Mouse (Mus musculus): Measurements from ENCODE around the gene Cage1.

Cage1 gene

GRCm38 (mm10) chr13:37966256-37967051 lies 70.4 kb downstream of the Cage1 start:
- no peak for DNase-seq (ENCODE audit: low read depth, low spot score)

GRCm38 (mm10) chr13:37965126-37965914 lies 71.5 kb downstream of the Cage1 start:
- DNase-seq (ENCODE audit: low read depth, low spot score), result peak; percentile 90

- DNase-seq (ENCODE audit: low read depth, low spot score), result no peak
Measured at GRCm38 (mm10) chr13:37964128-37965087, 72.5 kb downstream of the Cage1 start.

- peak; percentile 89 for DNase-seq (ENCODE audit: low read depth, low spot score)
Measured at GRCm38 (mm10) chr13:37963354-37964007, 73.4 kb downstream of the Cage1 start.

GRCm38 (mm10) chr13:37962541-37962940 lies 74.3 kb downstream of the Cage1 start:
- no peak for DNase-seq (ENCODE audit: low read depth, low spot score)

- DNase-seq (ENCODE audit: low read depth, low spot score), result no peak
Measured at GRCm38 (mm10) chr13:37959936-37960335, 76.9 kb downstream of the Cage1 start.

GRCm38 (mm10) chr13:37959239-37959907 lies 77.5 kb downstream of the Cage1 start:
- peak; percentile 43 for DNase-seq (ENCODE audit: low read depth, low spot score)

GRCm38 (mm10) chr13:37958498-37959238 lies 78.2 kb downstream of the Cage1 start:
- no peak for DNase-seq (ENCODE audit: low read depth, low spot score)
